Mouse (Mus musculus): ENCODE results near the gene Dnajb4. TPM values are rescaled to one million over a fixed set of nuclear protein-coding genes. Genes with fewer than 3 reads are reported as not detected.
"Not testable (repeated sequence)": the region's sequence is repeated elsewhere in the genome, so short reads cannot be mapped to it uniquely, and the experiment has no call there.

Dnajb4 gene
- polyA plus RNA-seq, 1 experiment from 2014 or later, result 42.5 TPM

DNA sequence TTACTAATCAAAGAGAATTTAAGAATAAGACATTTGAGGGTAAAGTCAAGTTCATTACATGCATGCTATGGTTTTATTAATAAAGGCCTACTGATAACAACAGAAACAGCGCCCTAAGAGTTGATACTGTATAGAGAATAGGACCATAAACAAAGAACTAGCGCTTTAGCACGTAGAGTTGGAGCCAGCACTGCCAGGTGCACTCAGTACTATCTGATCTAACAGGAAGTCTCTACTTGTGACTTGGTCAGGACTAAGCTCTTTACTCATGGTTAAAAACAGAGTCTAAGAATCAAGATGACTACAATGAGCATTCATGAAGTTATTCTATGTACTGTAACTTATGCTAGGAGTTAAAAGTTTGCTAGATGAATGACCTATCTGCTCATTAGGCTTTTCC lies 5.5 kb downstream of the Dnajb4 start:
- H3K4me3 ChIP-seq, result no peak overlapping the region
- H3K9ac ChIP-seq, result no peak overlapping the region
- no peak overlapping the region for H3K27ac ChIP-seq (replicated peaks)
- H3K4me2 ChIP-seq, result no peak overlapping the region
- no peaks in the 10 kb centered on the region for H3K36me3 ChIP-seq
- H3K9me3 ChIP-seq, result no peaks in the 10 kb centered on the region
- H3K4me1 ChIP-seq (replicated peaks), result peaks cover 8% of the 10 kb centered on the region
- no peaks in the 10 kb centered on the region for H3K27me3 ChIP-seq
- WGBS, result 86% methylated on average over 3 of the region's 3 CpGs
- no peak for ATAC-seq (ENCODE audit: low FRiP score, low read depth)

DNA sequence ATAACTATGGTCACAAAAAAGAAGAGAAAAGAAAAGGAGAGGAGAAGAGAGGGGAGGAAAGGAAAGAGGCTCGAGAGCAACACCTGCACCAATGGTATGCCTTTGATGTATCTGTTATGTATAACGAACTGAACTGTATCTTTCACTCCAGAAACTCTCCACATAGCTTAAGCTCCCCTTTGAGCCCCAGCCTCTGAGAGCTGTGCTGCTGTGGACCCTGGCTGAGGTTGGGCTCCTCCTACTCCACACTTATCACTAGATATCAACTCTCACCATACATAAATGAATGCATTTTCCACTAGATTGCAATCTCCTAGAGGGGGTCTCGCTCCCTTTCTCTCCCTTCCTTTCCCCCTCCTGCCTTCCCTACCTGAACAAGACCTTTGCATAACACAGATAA lies 6.1 kb downstream of the Dnajb4 start:
- H3K4me1 ChIP-seq (replicated peaks), result peaks cover 5% of the 10 kb centered on the region
- H3K9me3 ChIP-seq, result no peaks in the 10 kb centered on the region
- H3K36me3 ChIP-seq, result no peaks in the 10 kb centered on the region
- no peaks in the 10 kb centered on the region for H3K27me3 ChIP-seq
- no peak overlapping the region for H3K9ac ChIP-seq
- ATAC-seq (ENCODE audit: low FRiP score, low read depth), result no peak
- 79% methylated on average over 3 of the region's 3 CpGs for WGBS
- no peak overlapping the region for H3K27ac ChIP-seq (replicated peaks)
- H3K4me2 ChIP-seq, result no peak overlapping the region
- no peak overlapping the region for H3K4me3 ChIP-seq

DNA sequence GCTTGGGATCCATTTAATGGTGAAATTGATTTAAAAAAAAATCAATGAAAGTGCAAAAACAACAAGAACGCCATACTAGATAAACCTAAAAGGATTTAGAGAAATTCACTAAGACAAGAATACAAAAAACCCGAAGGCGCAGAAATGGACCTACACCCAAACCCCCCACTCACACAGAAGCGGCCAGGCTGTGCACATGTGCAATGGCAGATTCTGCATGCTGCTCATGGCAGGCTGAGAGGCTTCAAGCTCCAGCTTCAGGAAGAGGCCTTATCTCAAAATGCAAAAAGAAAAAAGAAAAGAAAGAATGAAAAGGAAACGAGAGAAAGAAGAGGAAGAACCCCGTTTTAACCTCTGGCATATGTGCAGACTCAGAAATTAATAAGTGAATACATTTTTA lies 6.7 kb downstream of the Dnajb4 start:
- 86% methylated on average over 6 of the region's 6 CpGs for WGBS
- H3K36me3 ChIP-seq, result no peaks in the 10 kb centered on the region
- H3K27me3 ChIP-seq, result no peaks in the 10 kb centered on the region
- H3K27ac ChIP-seq (replicated peaks), result no peak overlapping the region
- H3K9me3 ChIP-seq, result no peaks in the 10 kb centered on the region
- ATAC-seq (ENCODE audit: low FRiP score, low read depth), result no peak
- H3K4me1 ChIP-seq (replicated peaks), result peaks cover under 1% of the 10 kb centered on the region
- no peak overlapping the region for H3K4me3 ChIP-seq
- no peak overlapping the region for H3K4me2 ChIP-seq
- no peak overlapping the region for H3K9ac ChIP-seq

DNA sequence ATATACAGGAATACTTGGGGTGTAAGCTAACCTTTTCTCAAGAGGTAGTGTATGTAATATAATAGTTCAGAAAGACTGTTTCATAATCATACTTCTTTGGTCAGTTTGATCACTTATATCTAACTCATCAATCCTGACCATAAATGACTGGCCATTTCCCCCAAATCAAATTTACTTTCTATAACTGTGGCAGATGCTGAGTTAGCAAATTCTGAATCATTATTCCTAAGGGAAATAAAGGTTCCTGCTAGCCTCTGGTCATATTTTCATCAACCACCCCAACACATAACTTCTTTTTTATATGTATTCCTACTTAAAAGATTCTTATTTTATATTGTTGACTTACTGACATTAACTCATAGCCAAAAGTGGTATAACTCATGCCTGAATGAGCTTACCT lies 7.2 kb downstream of the Dnajb4 start:
- Histone ChIP-seq H3K9ac (no peak overlapping the region), H3K4me3 (no peak overlapping the region), H3K4me1 (replicated peaks) (no peaks in the 10 kb centered on the region), H3K27ac (replicated peaks) (no peak overlapping the region), H3K36me3 (no peaks in the 10 kb centered on the region), H3K9me3 (no peaks in the 10 kb centered on the region), H3K27me3 (no peaks in the 10 kb centered on the region), H3K4me2 (no peak overlapping the region)
- no peak for ATAC-seq (ENCODE audit: low FRiP score, low read depth)

DNA sequence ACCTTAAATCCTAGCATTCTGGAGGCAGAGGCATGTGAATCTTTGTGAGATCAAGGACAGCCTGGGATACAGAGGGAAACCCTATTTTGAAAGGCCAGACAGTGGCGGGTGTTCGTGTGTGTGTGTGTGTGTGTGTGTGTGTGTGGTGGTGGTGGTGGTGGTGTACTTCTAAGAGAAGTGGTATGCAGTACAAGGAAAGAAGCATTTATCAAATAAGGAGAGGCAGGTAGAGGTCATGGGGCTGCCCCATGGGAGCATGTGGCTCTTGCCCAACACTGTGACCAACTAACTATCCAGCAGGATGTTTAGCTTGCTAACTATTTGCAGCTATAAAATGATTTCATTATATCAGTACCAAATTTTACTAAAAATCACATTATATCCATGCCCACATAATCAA lies 8.5 kb downstream of the Dnajb4 start:
- WGBS, result 88% methylated on average over 2 of the region's 2 CpGs
- no peaks in the 10 kb centered on the region for H3K9me3 ChIP-seq

DNA sequence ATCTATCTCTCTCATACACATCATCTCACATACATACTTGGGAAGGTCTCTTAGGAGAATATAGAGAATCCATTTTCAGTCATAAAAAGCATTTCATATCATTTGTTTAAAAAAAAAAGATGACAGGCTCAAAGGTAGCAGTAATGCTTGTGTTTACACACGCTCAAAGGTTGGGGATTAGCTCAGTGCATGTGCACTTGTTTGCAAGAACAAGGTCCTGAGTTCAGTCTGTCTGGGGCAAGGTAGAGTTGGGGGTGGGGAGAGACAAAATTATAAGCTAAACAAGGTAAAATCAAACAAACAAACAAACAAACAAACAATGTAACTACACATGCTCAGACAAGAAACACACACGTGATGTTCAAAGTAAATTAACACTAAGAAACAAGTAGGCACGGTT lies 8.9 kb downstream of the Dnajb4 start:
- no peak for ATAC-seq (ENCODE audit: low FRiP score, low read depth)
- Histone ChIP-seq H3K4me2 (no peak overlapping the region), H3K4me3 (no peak overlapping the region), H3K27me3 (no peaks in the 10 kb centered on the region), H3K4me1 (replicated peaks) (no peaks in the 10 kb centered on the region), H3K9me3 (no peaks in the 10 kb centered on the region), H3K9ac (no peak overlapping the region), H3K36me3 (no peaks in the 10 kb centered on the region), H3K27ac (replicated peaks) (no peak overlapping the region)
- WGBS, result 94% methylated on average over 3 of the region's 3 CpGs

More for the DNA sequence above, 8.5 kb downstream of the Dnajb4 start:
- no peak for ATAC-seq (ENCODE audit: low FRiP score, low read depth)
- Histone ChIP-seq H3K36me3 (no peaks in the 10 kb centered on the region), H3K4me1 (replicated peaks) (no peaks in the 10 kb centered on the region), H3K27me3 (no peaks in the 10 kb centered on the region), H3K27ac (replicated peaks) (no peak overlapping the region), H3K4me2 (no peak overlapping the region), H3K4me3 (no peak overlapping the region), H3K9ac (no peak overlapping the region)

DNA sequence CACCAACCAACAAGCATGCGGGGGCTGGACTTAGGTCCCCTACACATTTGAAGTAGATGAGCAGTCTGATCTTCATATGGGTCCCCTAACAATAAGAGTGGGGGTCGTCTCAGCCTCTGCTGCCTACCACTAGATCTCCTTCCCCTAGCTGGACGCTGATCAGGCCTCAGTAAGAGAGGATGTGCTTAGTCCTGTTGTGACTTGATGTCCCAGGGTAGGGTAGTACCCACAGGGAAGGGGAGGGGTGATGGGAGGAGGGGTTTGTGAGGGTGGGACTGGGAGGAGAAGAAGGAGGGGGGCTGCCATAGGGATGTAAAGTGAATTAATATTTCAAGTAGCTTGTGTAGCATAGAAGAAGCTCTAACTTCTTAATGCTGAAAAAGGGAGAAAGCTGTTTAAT lies 11.0 kb downstream of the Dnajb4 start:
- 71% methylated on average over 3 of the region's 3 CpGs for WGBS
- Histone ChIP-seq H3K9ac (no peak overlapping the region), H3K4me3 (no peak overlapping the region), H3K4me2 (no peak overlapping the region), H3K9me3 (no peaks in the 10 kb centered on the region), H3K36me3 (no peaks in the 10 kb centered on the region), H3K27me3 (no peaks in the 10 kb centered on the region), H3K4me1 (replicated peaks) (no peaks in the 10 kb centered on the region), H3K27ac (replicated peaks) (no peak overlapping the region)
- no peak for ATAC-seq (ENCODE audit: low FRiP score, low read depth)

DNA sequence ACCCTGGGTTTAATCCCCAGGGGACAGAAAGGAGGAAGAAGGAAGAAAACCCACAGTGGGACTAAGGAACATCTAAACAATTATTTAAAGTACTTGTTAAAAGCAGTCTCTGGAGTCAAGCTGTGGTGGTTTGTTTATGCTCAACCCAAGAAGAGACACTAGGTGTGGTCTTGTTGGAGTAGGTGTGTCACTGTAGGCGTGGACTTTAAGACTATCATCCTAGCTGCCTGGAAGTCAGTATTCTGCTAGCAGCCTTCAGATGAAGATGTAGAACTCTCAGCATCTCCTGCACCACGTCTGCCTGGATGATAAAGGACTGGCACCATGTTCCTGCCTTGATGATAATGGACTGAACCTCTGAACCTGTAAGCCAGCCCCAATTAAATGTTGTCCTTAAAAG lies 12.9 kb downstream of the Dnajb4 start:
- H3K9me3 ChIP-seq; H3K4me1 ChIP-seq (replicated peaks); H3K4me3 ChIP-seq; ATAC-seq (ENCODE audit: low FRiP score, low read depth); H3K9ac ChIP-seq; H3K27me3 ChIP-seq; H3K27ac ChIP-seq (replicated peaks); H3K4me2 ChIP-seq; H3K36me3 ChIP-seq: not testable (repeated sequence)
- 36% methylated on average over 2 of the region's 2 CpGs for WGBS

DNA sequence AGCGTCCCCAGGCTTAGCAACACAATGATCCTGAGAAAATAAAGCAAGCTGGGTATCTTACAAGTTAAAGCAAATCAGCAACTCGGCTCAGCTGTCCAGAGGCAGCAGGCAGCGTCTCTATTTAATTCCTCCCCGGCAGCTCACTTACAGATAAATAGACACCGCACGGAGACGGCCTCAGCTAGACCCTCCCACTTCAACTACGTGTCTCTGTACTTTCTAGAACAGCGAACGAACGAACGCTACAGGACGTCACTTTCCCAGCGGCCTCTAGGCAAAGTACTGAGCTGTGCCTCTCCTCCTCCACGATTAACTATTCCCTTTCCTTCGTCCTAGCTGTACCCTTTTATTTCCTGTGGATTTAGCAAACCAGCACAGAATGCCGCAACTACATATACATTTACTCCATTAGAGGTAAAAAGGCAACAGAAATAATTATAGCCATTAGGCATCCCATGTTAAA lies 16.4 kb downstream of the Dnajb4 start:
- Histone ChIP-seq H3K4me1 (replicated peaks) (peaks cover 29% of the 10 kb centered on the region), H3K4me2 (peak overlapping the region; percentile 64), H3K27ac (replicated peaks) (peak overlapping the region; percentile 83), H3K4me3 (peak overlapping the region; percentile 54), H3K36me3 (no peaks in the 10 kb centered on the region), H3K9me3 (no peaks in the 10 kb centered on the region), H3K27me3 (no peaks in the 10 kb centered on the region), H3K9ac (peak overlapping the region; percentile 54)
- ATAC-seq (ENCODE audit: low FRiP score, low read depth), result peak; percentile 100
- WGBS, result 1% methylated on average over 17 of the region's 17 CpGs

DNA sequence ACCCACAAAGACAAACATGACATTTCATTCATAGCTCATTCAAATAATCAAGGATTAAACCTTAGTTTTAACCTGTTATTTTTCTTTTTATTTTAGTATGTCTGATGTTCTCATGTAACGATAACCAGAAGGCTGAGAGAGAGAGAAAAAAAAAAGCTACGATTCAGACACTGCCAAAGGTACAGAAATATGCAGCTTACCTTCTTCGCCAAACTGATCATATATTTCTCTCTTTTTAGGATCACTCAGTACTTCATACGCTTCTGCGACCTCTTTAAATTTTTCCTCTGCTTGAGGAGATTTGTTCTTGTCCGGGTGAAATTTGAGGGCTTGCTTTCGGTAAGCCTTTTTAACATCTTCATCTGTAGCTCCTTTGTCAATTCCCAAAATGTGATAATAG lies 16.9 kb downstream of the Dnajb4 start:
- Histone ChIP-seq H3K9ac (peak overlapping the region; percentile 54), H3K4me3 (peak overlapping the region; percentile 54), H3K9me3 (no peaks in the 10 kb centered on the region), H3K4me2 (peak overlapping the region; percentile 64), H3K36me3 (no peaks in the 10 kb centered on the region), H3K4me1 (replicated peaks) (peaks cover 29% of the 10 kb centered on the region), H3K27me3 (no peaks in the 10 kb centered on the region), H3K27ac (replicated peaks) (peak overlapping the region; percentile 83)
- no peak for ATAC-seq (ENCODE audit: low FRiP score, low read depth)
- WGBS, result 10% methylated on average over 7 of the region's 7 CpGs

DNA sequence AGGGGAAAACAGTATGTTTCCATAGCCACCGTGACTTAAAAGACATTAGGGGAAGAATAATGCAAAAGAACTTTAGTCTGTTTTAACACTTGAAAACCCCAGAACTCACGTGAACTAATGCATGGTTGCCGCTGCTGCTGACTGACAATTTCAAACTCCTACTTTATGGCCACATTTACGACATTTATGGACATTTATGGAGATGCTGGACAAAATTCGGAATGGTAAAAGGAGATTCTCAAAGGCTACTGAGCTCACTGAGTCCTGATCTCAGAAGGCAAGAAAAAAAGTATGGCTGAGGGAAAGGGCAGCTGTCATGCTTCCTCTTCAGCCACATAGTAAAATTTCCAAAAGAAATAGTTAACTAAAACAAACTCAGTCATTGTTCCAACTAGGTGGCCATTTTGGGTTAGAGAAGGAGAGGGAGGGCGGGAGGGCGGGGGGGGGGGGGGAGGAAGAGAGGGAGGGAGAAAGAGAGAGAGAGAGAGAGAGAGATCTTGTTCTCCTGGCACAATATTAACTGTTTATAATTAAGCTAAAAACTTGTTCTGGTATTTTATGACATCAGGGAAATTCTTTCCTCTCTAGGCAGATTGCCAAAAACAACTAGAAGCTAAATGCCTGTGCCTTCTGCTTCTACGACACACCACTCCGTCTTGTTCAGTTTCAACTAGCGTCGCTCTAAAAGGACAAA lies 17.7 kb downstream of the Dnajb4 start:
- WGBS, result 34% methylated on average over 10 of the region's 11 CpGs
- no peak for ATAC-seq (ENCODE audit: low FRiP score, low read depth)
- H3K4me1 ChIP-seq (replicated peaks), result peaks cover 29% of the 10 kb centered on the region
- H3K4me2 ChIP-seq, result peak overlapping the region; percentile 60
- H3K27me3 ChIP-seq, result no peaks in the 10 kb centered on the region
- H3K9me3 ChIP-seq, result no peaks in the 10 kb centered on the region
- peak overlapping the region; percentile 44 for H3K4me3 ChIP-seq
- no peaks in the 10 kb centered on the region for H3K36me3 ChIP-seq
- peak overlapping the region; percentile 18 for H3K9ac ChIP-seq
- H3K27ac ChIP-seq (replicated peaks), result peak overlapping the region; percentile 58; the same call in 1 of the 2 replicates

DNA sequence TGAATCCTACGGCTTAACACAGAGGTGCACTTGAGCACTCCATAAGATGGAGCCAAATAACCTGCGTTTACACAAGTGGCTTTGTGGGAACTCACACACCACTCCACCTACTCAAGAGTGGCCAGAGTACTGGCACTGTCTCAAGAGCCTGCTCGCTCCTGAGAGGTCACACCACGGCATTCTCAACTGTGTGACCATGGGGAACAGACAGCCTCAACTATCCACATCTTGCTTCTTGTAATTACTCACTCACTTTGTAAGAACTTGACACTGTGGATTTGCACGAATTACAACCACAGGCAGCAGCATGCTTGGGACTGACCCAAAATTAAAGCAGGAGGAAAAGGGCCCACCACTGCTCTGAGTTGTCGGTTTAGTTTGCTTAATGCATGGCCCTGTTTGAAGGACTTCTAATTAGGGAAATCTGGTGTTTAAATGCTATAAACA lies 18.3 kb downstream of the Dnajb4 start:
- ATAC-seq (ENCODE audit: low FRiP score, low read depth), result no peak; the same call in 1 of the 2 replicates
- 35% methylated on average over 6 of the region's 6 CpGs for WGBS
- peaks cover 29% of the 10 kb centered on the region for H3K4me1 ChIP-seq (replicated peaks)
- H3K9ac ChIP-seq, result peak overlapping the region; percentile 18; the same call in 1 of the 2 replicates
- no peaks in the 10 kb centered on the region for H3K27me3 ChIP-seq
- peak overlapping the region; percentile 60 for H3K4me2 ChIP-seq
- peak overlapping the region; percentile 58; the same call in 1 of the 2 replicates for H3K27ac ChIP-seq (replicated peaks)
- peak overlapping the region; percentile 44 for H3K4me3 ChIP-seq
- H3K36me3 ChIP-seq, result no peaks in the 10 kb centered on the region
- no peaks in the 10 kb centered on the region for H3K9me3 ChIP-seq
